Mouse (Mus musculus) bone marrow macrophage, adult 2 months (primary cell): ENCODE measurements around the gene 2310057M21Rik.

ENCODE experiments used
- CTCF ChIP-seq: IDR thresholded peaks from 2 replicates; pipeline ENCODE4 v1.5.1; 2012; ENCODE audit warnings: low read depth, mild to moderate bottlenecking, low read length, moderate library complexity
- POLR2A ChIP-seq: IDR thresholded peaks from 2 replicates; pipeline ENCODE4 v1.6.1; 2012; ENCODE audit warnings: mild to moderate bottlenecking, low read depth, low read length, borderline replicate concordance

DNA sequence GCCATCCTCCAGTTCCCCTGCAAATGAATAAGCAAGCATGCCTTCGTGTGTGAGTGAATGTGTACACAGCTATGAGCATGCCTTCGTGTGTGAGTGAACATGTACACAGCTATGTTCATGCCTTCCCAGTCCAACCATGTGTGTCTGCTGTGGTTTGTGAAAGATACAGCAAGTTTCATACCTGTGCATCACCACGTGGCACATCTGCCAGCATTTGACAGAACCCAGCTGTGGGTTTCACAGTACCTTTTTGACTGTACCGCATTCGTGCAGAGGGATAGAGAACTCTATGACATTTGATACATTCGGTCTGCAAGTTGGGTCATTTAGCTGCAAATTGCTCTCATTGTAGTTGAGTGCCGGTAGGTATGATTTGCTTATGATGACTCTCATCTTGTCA, 48.1 kb downstream of the 2310057M21Rik start:
- TF ChIP-seq CTCF (no peak), POLR2A (no peak)
